Mouse (Mus musculus): ENCODE results near the gene Ush1g.

Ush1g gene

GRCm38 (mm10) chr11:115289885-115290284 lies 32.0 kb downstream of the Ush1g start:
- no peak for DNase-seq (ENCODE audit: low spot score in 2 of 2)

GRCm38 (mm10) chr11:115288305-115288704 lies 33.5 kb downstream of the Ush1g start:
- DNase-seq (ENCODE audit: low spot score in 2 of 2): no peak

- no peak for DNase-seq (ENCODE audit: low spot score in 2 of 2)
Observed at GRCm38 (mm10) chr11:115287386-115287785, 34.5 kb downstream of the Ush1g start.

- no peak for DNase-seq (ENCODE audit: low spot score in 2 of 2)
Observed at GRCm38 (mm10) chr11:115286201-115286993, 35.4 kb downstream of the Ush1g start.

GRCm38 (mm10) chr11:115285282-115285681 lies 36.6 kb downstream of the Ush1g start:
- no peak for DNase-seq (ENCODE audit: low spot score in 2 of 2)

GRCm38 (mm10) chr11:115283891-115284620 lies 37.8 kb downstream of the Ush1g start:
- no peak for DNase-seq (ENCODE audit: low spot score in 2 of 2)

GRCm38 (mm10) chr11:115283486-115283765 lies 38.4 kb downstream of the Ush1g start:
- no peak for DNase-seq (ENCODE audit: low spot score in 2 of 2)

GRCm38 (mm10) chr11:115282723-115283485 lies 38.9 kb downstream of the Ush1g start:
- no peak for DNase-seq (ENCODE audit: low spot score in 2 of 2)

- DNase-seq (ENCODE audit: low spot score in 2 of 2): peak in 1 of 2 experiments; percentile 32
Observed at GRCm38 (mm10) chr11:115282295-115282694, 39.5 kb downstream of the Ush1g start.

GRCm38 (mm10) chr11:115279726-115280125 lies 42.1 kb downstream of the Ush1g start:
- DNase-seq (ENCODE audit: low spot score in 2 of 2): no peak

- DNase-seq (ENCODE audit: low spot score in 2 of 2): no peak
Observed at GRCm38 (mm10) chr11:115278176-115278575, 43.7 kb downstream of the Ush1g start.

GRCm38 (mm10) chr11:115277604-115277975 lies 44.3 kb downstream of the Ush1g start:
- no peak for DNase-seq (ENCODE audit: low spot score in 2 of 2)

GRCm38 (mm10) chr11:115276780-115277603 lies 44.8 kb downstream of the Ush1g start, which contains the start of gene Fdxr:
Gene Fdxr, minus strand, starts transcription at chr11:115277050.
- peak; percentile 98 to 99 for DNase-seq (ENCODE audit: low spot score in 2 of 2)

- no peak for DNase-seq (ENCODE audit: low spot score in 2 of 2)
Observed at GRCm38 (mm10) chr11:115275954-115276353, 45.9 kb downstream of the Ush1g start.

- no peak for DNase-seq (ENCODE audit: low spot score in 2 of 2)
Observed at GRCm38 (mm10) chr11:115275509-115275908, 46.3 kb downstream of the Ush1g start.

GRCm38 (mm10) chr11:115274771-115275170 lies 47.1 kb downstream of the Ush1g start:
- DNase-seq (ENCODE audit: low spot score in 2 of 2): no peak

GRCm38 (mm10) chr11:115274178-115274577 lies 47.7 kb downstream of the Ush1g start:
- DNase-seq (ENCODE audit: low spot score in 2 of 2): no peak

- DNase-seq (ENCODE audit: low spot score in 2 of 2): no peak
Observed at GRCm38 (mm10) chr11:115273735-115274134, 48.1 kb downstream of the Ush1g start.

- no peak for DNase-seq (ENCODE audit: low spot score in 2 of 2)
Observed at GRCm38 (mm10) chr11:115272894-115273498, 48.8 kb downstream of the Ush1g start.

GRCm38 (mm10) chr11:115271481-115271880 lies 50.4 kb downstream of the Ush1g start:
- DNase-seq (ENCODE audit: low spot score in 2 of 2): no peak

- no peak for DNase-seq (ENCODE audit: low spot score in 2 of 2)
Observed at GRCm38 (mm10) chr11:115271052-115271451, 50.8 kb downstream of the Ush1g start.
